Mouse (Mus musculus) cerebellum, postnatal 36 days (tissue): ENCODE data around the gene Tmem37.

Experiments
- DNase-seq, 2 experiments: peaks; one replicate each; pipeline ENCODE4 v3.0.0; 2021 to 2022; ENCODE audit warnings: mixed read lengths in 2 of 2

Tmem37 gene

DNA sequence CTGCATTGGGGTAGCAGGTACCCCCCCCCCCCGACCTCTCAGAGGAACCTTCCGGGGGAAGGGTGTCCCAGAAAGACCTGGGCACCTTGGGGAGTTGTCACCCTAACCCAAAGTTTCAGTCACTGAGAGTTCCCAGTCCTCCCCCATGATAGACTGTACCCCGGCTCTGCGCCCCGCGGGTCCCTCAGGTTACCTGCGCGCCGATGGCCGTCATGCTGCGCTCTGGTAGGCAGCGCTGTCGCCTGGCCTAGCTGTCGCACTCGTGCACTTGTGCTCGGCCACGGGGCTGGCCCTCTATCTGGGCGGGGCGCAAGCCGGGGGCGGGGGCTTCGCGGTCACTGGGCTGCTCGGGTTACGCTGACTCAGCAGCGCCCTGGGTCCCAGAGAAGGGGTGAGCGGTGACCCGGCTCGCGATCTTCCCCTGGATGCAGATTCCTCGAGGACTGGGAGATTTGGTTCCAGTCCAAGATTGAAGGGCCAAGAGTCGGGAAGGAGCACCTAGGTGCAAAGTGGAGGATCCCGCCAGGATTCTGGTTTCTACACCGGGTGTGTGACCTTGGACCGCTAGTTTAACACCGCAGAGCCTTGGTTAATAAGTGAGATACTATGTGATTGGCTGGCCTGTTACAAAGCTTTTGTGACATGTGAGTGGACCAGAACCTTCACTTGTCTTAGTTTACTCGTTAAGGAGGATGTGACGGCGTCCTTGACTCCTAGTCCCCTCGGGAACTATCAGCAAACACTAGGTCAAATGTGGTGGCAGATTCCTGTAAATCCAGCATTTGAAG is at the start of gene Tmem37:
Gene Tmem37, minus strand, starts transcription at position 556 of the 788 bp plus-strand sequence.
- DNase-seq, result peak; percentile 16 to 31

DNA sequence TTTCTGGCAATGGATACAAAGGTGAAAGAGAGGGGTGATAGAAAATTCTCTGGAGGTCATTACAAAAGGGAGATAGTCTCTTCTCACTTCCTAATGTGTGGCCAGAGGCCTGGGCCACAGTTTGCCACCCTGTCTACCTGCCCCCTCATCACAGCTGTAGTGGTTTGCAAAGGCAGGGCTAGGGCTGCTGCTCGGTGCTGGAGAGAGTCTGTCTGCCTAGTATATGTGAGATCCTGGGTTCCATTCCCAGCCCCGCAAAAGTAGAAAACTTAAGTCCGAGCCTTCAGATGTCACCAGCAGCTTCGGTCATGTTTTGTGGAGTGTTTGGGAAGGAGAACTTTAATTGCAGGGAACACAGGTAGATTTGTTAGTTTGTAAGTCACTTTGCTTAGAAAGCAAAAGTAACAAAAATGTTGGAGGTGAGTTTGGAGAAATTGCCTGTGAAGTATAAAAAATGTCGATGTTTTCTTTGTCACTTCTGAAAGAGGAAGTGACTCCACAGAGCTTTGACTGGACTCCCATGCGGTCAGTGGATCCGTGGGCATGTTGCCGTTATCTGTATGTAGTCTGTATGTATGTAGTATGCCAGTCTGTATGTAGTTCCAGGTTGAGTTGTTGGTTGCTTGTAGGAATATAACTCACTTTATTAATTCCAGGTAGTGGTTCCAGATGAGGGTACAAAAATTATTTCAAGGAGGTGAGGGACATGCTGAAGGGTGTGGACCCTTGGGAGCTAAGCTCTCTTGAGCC is 48.9 kb upstream of the Tmem37 start:
- no peak for DNase-seq

DNA sequence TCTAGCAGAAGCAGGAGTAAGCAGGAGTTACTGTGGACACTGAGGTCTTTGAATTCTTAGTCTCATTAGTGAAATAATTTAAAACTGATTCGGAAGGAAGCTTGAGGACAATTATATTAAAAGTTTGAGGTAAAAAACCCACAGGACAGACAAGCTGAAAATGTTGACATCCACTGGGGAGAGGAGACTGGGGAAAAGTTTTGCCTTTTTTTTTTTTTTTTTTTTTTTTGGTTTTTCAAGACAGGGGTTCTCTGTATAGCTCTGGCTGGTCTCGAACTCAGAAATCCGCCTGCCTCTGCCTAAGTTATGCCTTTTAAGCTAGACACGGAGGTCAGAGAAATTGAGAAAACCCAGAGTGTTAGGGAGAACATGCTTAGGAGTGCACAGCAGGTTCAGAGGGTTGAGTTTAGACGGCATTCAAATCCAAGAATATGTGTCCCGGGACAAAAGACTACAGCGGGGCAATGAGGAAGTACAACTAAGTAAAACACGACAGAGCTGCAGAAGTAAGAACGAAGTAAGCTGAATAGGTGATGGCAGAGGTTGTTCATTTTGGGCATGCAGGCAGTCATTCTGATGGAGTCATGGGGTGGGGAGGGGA is 48.2 kb upstream of the Tmem37 start:
- DNase-seq, result no peak

DNA sequence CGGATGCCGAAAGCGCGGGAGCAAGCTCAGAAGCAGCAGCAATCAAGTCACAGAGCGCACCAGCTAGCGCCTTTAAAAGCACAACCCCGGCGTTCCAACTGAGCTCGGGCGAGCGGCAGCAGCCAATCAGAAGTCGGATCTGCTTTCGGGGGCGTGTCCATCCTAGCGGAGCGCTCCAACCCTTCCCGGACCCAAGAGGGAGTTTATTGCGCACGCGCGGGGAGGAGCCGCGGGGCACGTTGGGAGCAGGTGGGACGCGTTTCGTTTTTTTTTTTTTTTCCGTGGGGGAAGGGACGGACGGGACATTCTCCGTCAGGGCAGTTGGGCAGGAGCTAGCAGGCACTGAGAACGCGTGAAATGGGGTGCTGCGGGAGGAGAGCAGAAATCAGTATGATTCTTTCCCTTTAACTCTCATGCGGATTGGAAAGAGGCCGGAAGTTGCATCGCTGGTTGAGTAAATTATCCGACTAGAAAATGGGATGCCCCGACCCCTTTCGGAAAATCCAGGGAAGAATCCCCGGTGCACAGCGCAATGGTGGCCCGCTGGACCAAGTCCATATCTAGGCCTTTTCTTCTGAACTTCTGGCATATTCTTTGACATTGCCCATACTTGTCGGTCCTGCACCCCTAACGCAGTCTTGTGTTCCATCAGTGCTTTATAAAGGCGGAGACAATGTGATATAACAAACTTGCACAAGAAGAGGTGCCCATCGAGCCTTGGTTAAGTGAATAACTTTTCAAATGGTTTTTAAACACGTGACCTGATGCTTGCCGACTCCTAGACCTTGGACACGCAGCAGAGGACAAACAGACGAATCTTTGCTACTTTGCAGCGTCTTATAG is 47.3 kb upstream of the Tmem37 start, which contains the start of the genes Dbi and 3110009E18Rik:
Gene Dbi, minus strand, starts transcription at position 110 of the 843 bp plus-strand sequence.
Gene 3110009E18Rik, plus strand, starts transcription at position 219 of the 843 bp plus-strand sequence.
- peak; percentile 97 to 98 for DNase-seq

DNA sequence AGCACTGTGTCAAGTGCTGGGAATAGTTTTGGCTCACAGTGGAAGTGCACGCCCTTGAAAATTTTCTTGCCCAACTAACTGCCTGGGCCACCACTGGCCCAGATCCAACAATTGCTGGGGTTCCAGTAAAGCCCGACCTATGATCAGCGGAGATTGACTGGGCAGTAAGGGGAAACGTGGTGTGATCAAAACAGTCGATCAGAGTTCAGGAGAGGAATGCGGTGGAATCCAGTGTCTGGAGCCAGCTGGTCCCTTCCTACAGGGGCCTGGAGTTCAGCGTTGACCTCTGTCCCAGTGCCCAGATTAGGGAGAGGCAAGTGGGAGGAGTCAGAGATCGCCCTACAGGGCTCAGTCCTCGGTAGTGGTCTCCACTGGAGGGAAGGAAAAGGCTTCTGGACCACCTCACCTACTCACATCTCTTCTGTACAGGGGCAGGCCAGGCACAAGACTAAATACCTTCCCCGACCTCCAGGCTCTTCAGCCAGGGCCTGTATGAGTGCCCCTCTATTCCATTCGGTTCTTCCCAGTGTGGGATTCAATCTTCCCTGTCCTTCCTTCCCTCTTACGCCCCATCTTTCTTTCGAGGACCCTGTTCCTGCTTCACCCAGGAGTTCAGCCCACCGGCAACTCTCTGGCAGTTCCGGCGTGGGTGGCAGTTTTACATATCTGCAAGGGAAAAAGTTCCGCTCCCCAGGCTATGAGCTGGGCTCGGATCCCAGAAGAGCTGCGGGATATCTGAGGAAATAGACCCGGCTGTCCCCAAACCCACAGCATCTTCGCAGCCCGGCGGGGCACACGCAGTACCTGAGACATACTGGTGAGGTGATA is 46.5 kb upstream of the Tmem37 start:
- DNase-seq, result peak; percentile 34 to 46

DNA sequence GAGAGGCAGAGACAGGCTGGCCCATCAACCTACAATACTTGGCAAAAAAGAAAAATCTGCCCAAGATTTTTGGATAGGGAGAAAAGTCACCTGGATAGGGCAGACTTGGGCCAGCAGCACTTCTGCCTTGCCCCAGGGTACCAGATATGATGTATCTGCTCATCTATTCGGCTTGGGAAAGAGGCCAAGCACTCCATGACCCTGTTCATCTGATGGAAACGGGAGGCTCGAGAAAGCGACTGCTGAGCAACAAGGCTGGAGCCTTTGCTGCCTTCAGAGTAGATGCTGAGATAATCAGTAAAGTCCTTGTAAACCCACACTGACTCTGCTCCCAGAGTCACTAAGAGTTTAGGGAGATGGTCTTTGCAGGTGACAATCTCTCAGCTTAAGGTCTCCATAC is 45.5 kb upstream of the Tmem37 start:
- no peak for DNase-seq

DNA sequence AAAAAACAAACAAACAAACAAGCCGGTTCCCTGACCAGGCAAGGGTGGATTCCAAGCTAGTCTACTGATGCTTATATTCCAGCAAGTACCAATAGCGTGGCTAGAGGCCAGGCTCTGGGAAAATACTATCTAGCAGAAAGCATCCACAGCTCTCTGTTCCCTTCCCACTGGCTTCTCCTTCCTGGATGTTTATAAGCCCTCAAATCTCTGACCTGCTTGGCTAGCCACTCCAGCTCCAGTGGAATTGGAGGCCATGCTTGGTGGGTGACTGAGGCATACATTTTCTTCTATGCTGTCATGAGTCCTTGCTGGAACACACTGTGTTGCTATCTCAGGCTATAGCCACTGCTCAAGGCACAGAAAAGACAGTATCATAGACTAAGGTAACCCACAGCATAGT is 45.0 kb upstream of the Tmem37 start:
- peak in 1 of 2 experiments; percentile 15 for DNase-seq

DNA sequence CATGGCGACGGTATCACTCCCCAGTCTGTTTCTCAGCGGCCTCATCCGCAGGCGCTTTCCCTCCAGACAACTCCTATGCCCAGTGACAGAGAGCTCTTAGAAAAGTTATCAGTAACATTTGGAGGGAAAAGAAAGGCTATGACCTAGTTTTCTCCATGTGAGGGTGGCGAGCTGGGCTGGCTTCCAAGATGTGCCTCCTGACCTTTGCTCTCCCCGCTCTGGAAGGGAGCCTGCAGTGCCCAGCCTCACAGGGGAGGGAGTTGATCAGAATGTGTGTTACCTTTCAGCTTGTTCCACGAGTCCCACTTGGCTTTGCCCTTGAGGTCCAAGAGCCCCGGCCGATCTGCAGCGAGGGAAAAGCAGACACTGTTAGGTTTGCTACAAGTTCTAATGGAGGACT is 42.2 kb upstream of the Tmem37 start:
- peak; percentile 17 to 31 for DNase-seq

DNA sequence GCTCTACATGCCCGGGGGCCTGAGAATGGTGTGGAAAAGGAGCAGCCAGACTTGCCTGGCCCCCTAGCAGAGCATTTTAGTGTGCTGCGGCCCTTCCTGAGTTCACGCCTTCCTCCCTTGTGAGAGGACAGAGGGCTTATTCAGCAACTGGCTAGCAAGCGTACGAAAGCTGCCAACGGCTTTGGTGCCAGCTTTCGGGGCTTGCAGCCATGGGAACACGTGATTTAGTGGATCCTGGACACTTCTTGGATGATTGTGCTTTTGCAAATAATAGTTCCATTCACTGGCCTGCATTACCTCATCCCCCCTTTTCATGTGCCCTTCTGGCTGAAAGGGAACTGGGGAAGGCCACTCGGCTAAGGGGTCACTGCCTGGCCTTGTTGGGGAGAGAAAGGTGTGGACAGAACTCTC is 41.8 kb upstream of the Tmem37 start:
- DNase-seq, result peak; percentile 76 to 80

DNA sequence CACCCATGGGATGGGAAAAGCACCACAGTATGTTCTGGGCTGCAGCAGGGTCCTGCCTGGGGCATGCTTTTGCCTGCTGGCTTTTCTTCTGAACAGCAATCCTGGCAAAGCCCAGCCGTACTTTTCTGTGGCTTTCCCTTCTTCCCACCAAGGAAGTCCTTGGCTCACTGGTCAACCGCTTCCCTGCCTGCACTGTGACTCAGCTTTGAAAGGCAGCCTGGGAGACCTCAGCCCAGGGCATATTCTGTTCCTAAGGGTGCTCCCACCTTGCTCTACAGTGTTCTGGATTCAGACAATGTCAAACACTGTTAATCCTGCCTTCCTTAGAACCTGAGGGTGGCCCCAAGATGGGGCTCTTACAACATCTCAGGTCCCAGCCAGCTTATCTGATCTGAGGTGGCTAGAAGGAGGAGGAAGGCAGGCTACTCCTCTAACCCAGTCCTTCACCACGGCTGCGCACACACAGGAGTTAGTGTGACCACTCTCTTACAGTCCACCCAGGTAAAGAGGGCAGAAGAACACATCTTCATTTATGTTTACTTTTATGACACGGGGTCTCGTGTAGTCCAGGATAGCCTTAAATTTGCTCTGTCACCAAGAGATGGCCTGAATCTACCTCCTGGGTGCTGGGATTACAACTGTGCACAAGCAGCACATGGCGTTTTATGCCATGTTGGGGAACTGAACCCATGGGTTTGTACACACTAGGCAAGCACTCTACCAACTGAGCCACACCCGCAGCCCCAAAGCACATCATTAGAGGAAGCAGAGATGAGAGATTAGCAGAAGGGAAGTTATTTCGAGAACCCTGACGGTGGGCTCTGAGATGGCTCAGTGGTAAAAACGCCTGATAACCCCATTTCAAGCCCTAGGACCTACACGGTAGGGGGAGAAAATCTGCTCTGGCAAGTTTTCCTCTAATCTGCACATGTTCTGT is 38.6 kb upstream of the Tmem37 start:
- DNase-seq, result no peak

DNA sequence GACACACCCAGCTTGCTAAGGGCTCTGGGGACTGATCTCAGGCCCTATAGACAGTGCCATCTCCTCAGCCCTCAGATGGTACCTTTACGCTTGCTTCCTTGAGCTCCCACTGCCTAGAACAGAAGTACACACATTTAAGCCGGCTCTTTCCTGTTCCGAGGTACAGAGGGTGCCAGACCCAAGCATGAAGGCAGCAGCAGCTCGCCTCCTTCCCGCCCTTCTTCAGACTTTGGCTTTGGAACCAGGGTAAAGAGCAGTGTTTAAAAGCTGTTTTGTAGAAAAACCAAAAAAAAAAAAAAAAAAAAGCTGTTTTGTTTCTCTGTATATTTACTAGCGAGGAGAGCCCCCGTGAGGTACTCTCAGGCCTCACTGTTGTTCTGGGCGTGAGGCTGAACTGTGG is 37.9 kb upstream of the Tmem37 start:
- no peak for DNase-seq

DNA sequence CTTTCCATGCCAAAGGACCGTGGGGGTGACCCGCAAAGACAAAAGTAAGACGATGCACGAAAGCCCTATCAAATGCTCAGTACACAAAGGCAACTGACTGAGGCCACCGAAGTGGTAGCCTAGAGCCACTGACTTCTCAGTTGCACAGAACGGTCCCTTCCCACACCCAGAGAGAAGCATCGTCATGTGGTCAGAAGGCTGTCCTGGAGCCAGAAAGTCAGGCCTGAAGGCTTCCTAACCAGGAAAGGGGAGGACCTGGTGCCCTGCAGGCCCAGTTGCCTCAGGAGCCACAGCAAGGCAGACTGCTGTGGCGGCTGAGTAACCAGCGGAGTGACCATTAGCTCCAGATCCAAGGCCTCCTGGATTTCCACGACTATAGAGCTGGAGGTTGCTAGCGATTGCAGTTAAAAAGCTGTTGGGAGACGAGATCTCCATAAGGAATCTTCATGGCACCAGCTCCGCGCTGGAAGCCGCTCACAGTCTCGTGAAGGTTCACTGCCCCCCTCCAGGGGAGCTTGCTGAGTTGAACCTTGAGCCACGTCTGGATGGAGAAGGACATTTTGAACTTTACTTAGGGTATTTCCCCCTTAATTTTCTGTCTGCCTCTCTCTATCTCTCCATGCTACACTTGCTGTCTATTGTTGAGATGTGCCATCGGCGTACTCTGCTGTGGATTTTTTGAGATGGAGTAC is 36.0 kb upstream of the Tmem37 start:
- DNase-seq, result no peak

DNA sequence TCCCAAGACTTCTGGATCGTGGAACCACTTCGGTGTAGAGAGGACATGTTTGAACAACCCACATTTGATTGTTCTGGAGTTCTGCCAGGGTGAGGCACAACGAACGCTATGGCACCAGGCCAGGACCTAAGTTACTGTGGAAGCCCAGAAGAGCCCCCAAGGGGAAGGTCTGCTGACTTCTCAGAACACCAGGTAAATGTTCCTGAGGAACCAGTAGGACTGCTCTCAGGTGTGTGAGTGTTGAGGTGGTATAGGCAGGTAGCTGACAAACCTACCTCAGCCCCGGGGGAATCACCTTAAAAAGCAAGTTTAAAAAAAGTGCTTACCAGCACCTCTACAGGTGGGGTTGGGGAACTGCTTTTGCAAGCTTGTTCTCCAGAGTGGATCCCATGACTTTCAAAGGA is 31.7 kb upstream of the Tmem37 start:
- no peak for DNase-seq

DNA sequence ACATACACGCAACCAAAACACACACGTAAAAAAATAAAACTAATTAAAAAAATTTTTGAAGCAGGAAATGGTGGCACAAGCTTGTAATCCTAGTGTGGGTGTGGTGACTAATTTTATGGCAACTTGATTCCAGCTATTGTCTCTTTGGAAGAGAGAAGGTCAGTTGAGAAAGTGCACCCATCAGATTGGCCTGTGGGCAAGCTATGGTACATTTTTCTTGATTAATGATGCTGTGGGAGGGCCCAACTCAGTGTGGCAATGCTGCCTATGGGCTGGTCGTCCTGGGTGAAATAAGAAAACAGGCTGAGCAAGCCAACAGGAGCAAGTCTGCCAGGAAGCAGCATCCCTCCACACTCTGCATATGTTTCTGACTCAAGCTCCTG is 27.3 kb upstream of the Tmem37 start:
- DNase-seq, result no peak

DNA sequence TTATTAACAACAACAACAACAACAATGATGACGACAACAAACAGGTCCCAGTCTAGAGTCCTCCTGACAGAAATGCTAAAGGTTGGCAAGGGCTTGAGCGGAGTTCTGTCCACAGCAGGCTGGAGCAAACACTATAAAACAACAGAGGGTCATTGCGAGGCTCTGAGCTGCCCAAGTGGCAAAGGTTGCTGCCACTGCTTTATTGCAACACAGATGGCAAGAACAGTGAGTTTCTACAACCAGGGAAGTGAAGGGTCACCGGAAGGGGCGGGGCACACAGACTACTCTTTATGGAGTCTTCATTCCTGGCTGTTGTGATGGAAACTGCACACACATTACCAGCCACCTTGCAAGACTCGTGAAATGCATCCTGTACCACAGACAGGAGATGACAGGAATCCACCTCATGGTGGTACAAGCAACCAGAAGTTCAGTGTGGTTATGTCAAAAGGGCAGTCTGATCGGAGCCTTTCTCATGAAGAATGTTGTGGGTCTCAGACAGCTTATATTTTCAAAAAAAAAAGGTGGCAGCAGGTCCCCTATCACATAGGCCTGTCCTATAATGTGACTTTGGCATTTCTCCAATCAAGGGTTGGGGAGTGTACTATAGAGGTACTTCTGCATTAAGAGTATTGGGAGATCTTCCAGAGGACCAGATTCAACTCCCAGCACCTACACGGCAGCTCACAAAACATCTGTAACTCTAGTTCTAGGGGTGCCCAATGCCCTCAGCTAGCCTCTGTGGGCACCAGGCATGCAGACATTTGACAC is 26.8 kb upstream of the Tmem37 start:
- DNase-seq, result no peak

DNA sequence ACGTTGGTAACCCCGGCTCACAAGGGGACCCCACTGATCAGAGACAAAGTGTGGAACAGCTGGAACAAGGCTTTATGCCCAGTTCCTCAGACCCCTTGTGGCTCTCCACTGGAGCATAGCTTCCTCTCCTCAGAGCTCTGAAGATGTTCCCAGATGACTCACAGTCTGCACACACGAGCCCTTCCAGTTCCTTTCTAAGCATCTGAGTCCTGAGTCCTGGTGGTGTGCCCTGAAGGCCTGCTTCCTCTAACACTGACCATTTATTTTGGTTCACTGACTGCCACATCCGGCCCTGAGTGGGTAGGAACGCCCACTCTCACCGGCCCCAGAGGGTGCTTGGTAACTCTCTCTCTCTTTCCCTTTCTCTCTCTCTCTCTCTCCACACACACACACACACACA is 25.6 kb upstream of the Tmem37 start:
- no peak for DNase-seq

DNA sequence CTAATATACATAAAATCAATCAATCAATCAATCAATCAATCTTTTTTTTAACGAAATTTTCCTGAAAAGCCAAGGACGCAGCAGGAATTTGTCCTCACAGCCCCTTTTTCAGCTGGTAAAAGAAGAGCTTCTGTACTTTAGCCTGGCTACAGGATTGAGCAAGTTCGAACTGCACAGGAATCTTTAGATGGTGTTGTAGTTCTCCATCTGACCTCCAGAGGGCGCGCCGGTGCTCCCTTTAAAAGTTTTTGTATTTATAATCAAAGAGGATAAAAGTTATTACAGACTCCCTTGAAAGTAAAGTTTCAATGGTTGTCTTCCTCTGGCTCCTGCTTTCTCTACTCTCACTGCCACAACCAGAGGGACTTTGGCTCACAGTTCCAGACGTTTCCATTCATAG is 24.5 kb upstream of the Tmem37 start:
- DNase-seq, result peak; percentile 56 to 66

DNA sequence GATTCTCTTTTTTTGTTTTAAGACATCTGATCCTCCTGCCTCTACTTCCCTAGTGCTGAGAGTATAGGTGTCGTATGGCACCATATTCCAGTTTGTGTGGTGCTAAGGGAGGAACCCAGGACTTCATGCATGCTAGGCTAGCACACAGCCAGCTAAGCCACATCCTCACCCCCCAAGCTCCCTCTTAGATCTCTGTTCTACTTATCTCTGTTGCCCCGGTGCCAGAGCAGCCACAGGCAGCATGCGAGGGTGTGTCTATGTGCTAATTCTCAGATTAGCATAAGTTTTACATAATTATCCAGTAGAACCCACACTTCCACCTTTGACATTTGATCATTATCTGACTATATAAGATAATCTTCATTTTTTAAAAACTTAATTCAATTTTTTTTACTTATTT is 21.0 kb upstream of the Tmem37 start:
- DNase-seq, result no peak

DNA sequence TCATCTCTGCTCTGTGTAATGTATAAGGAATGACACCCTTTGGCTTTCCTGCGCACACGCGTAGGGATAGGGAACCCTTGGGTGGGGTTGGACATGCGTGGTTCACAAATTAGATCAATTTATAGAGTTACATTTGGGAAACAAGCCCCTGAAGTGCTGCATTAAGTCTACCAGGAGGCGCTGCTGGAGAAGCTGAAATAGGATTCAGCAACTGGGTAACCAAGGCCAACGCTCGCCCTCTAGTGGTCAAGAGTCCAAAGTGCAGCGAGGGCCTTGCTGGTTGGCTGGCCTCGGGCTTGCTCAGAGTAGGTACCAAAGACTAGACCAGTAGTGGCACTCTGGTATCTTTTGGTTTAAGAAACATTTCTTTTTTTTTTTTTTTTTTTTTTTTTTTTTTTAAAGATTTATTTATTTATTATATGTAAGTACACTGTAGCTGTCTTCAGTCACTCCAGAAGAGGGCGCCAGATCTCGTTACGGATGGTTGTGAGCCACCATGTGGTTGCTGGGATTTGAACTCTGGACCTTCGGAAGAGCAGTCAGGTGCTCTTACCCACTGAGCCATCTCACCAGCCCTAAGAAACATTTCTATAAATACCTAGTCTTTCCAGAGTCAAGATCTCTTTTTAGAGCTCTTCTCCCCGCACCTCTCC is 19.7 kb upstream of the Tmem37 start:
- peak; percentile 86 to 91 for DNase-seq
